Mouse (Mus musculus) G1E (cell line): ENCODE data around the gene Tbc1d22a. TPM values are rescaled to one million over a fixed set of nuclear protein-coding genes. Genes with fewer than 3 reads are reported as not detected.
A peak's percentile ranks its signal among the peaks of the same experiment; 100 is the strongest.

ENCODE experiments used
- ATAC-seq: 2 replicates; pipeline ENCODE4 v1.8.0; 2016; ENCODE audit warnings: mild to moderate bottlenecking; ENCODE audit not compliant: insufficient number of reproducible peaks, poor library complexity, low FRiP score, severe bottlenecking; ENCODE audit errors: extremely low read depth
- DNase-seq: peaks from one replicate; pipeline ENCODE4 v3.0.0; 2012; ENCODE audit warnings: low spot score
- H3K27me3 ChIP-seq: 2 replicates; pipeline ENCODE4 v1.6.1; 2012; ENCODE audit warnings: mild to moderate bottlenecking, low read length, inconsistent platforms; ENCODE audit not compliant: insufficient read depth
- H3K36me3 ChIP-seq: replicated peaks from 2 replicates; pipeline ENCODE3; 2012; ENCODE audit warnings: mild to moderate bottlenecking, inconsistent platforms
- H3K4me1 ChIP-seq: 2 replicates; pipeline ENCODE4 v1.6.1; 2012; ENCODE audit warnings: low read depth, low read length, inconsistent platforms, mixed read lengths; ENCODE audit not compliant: insufficient read depth
- H3K4me3 ChIP-seq: 2 replicates; pipeline ENCODE4 v1.5.1; 2012; ENCODE audit warnings: low read depth, mild to moderate bottlenecking, inconsistent platforms, low read length, moderate library complexity, mixed read lengths
- H3K9me3 ChIP-seq: replicated peaks from 2 replicates; pipeline ENCODE4 v1.6.1; 2012; ENCODE audit warnings: inconsistent platforms
- CTCF ChIP-seq: IDR thresholded peaks from 2 replicates; pipeline ENCODE4 v1.5.1; 2012; ENCODE audit warnings: low read depth, low read length, inconsistent platforms, mixed read lengths
- GATA1 ChIP-seq: IDR thresholded peaks from 2 replicates; pipeline ENCODE4 v1.6.1; 2012; ENCODE audit warnings: borderline replicate concordance, low read length, inconsistent platforms, mixed read lengths
- GATA2 ChIP-seq: IDR thresholded peaks from 2 replicates; pipeline ENCODE4 v1.6.1; 2012; ENCODE audit warnings: low read depth, low read length, inconsistent platforms, borderline replicate concordance
- POLR2AphosphoS5 ChIP-seq: IDR thresholded peaks from 2 replicates; pipeline ENCODE4 v1.6.1; 2012; ENCODE audit warnings: low read depth, low read length, inconsistent platforms; ENCODE audit not compliant: insufficient replicate concordance
- TAL1 ChIP-seq: conservative IDR thresholded peaks from 2 replicates; pipeline ENCODE4 v1.6.1; 2012; ENCODE audit warnings: low read depth, low read length, inconsistent platforms, mixed read lengths
- polyA plus RNA-seq: library from polyadenylated mRNA; stranded (reverse); fragments of >175 nt; gene quantifications from 2 replicates; pipeline ENCODE4 v1.2.3, GENCODE M21; 2012
- total RNA-seq, 2 experiments: library from RNA; stranded (forward) in 1 of 2; stranded (reverse) in 1 of 2; fragments of 200-1000 nt in 1 of 2; fragments of >200 nt in 1 of 2; fragmentation: Nextera tagmentation in 1 of 2; gene quantifications; 2 replicates each; pipeline ENCODE4 v1.2.3; 2014 to 2017

Tbc1d22a gene
- total and polyA plus RNA-seq, 3 experiments = 11.5 to 13.6 (median 11.9) TPM

GRCm38 (mm10) chr15:86279059-86279974, 65.1 kb downstream of the Tbc1d22a start:
- no peak for ATAC-seq
- Histone ChIP-seq H3K4me1 (peaks cover 6% of the 10 kb centered on the region), H3K36me3 (peaks cover 40% of the 10 kb centered on the region), H3K9me3 (no peaks in the 10 kb centered on the region), H3K4me3 (no peak overlapping the region), H3K27me3 (no peaks in the 10 kb centered on the region)
- no peak for DNase-seq
- TF ChIP-seq POLR2AphosphoS5 (no peak), GATA2 (no peak), GATA1 (no peak), CTCF (no peak), TAL1 (no peak)

- Histone ChIP-seq H3K4me3 (no peak overlapping the region), H3K9me3 (no peaks in the 10 kb centered on the region), H3K27me3 (no peaks in the 10 kb centered on the region), H3K36me3 (peaks cover 39% of the 10 kb centered on the region), H3K4me1 (peaks cover 9% of the 10 kb centered on the region)
- ATAC-seq (no peak), DNase-seq (no peak)
- no peak for TF ChIP-seq GATA1
- TF ChIP-seq GATA2 = no peak
- no peak for TF ChIP-seq TAL1
- TF ChIP-seq POLR2AphosphoS5 = no peak
- no peak for TF ChIP-seq CTCF
Measured at GRCm38 (mm10) chr15:86280137-86280536, 65.9 kb downstream of the Tbc1d22a start.

GRCm38 (mm10) chr15:86283238-86283637, 69.0 kb downstream of the Tbc1d22a start:
- peaks cover 9% of the 10 kb centered on the region for H3K4me1 ChIP-seq
- H3K9me3 ChIP-seq = no peaks in the 10 kb centered on the region
- H3K36me3 ChIP-seq = peaks cover 19% of the 10 kb centered on the region
- no peak for TF ChIP-seq GATA1
- 0 out of 2 replicates have a peak, but pooled peaks have one; percentile 4 for ATAC-seq
- no peaks in the 10 kb centered on the region for H3K27me3 ChIP-seq
- no peak overlapping the region for H3K4me3 ChIP-seq
- DNase-seq = no peak

- ATAC-seq (no peak), DNase-seq (peak; percentile 7)
- Histone ChIP-seq H3K36me3 (peaks cover 18% of the 10 kb centered on the region), H3K4me1 (peaks cover 9% of the 10 kb centered on the region), H3K27me3 (no peaks in the 10 kb centered on the region), H3K4me3 (no peak overlapping the region), H3K9me3 (no peaks in the 10 kb centered on the region)
- TF ChIP-seq GATA2 = no peak
Measured at GRCm38 (mm10) chr15:86285296-86285695, 71.0 kb downstream of the Tbc1d22a start.

- no peak for DNase-seq
- ATAC-seq = no peak
- Histone ChIP-seq H3K4me3 (no peak overlapping the region), H3K9me3 (no peaks in the 10 kb centered on the region), H3K4me1 (peaks cover 3% of the 10 kb centered on the region), H3K27me3 (no peaks in the 10 kb centered on the region), H3K36me3 (peaks cover 27% of the 10 kb centered on the region)
- no peak for TF ChIP-seq TAL1
- TF ChIP-seq CTCF = no peak
- TF ChIP-seq GATA1 = no peak
- TF ChIP-seq POLR2AphosphoS5 = no peak
- no peak for TF ChIP-seq GATA2
Measured at GRCm38 (mm10) chr15:86290074-86290473, 75.8 kb downstream of the Tbc1d22a start.

- H3K9me3 ChIP-seq = no peaks in the 10 kb centered on the region
- no peak for TF ChIP-seq TAL1
- no peak for TF ChIP-seq GATA1
- TF ChIP-seq GATA2 = no peak
- no peak for TF ChIP-seq POLR2AphosphoS5
- no peak for TF ChIP-seq CTCF
- no peaks in the 10 kb centered on the region for H3K27me3 ChIP-seq
- H3K36me3 ChIP-seq = peaks cover 40% of the 10 kb centered on the region
- H3K4me1 ChIP-seq = no peaks in the 10 kb centered on the region
- no peak for DNase-seq
- no peak overlapping the region for H3K4me3 ChIP-seq
- no peak for ATAC-seq
Measured at GRCm38 (mm10) chr15:86292288-86292687, 78.0 kb downstream of the Tbc1d22a start.

GRCm38 (mm10) chr15:86294426-86294825, 80.2 kb downstream of the Tbc1d22a start:
- no peak for DNase-seq
- H3K9me3 ChIP-seq = no peaks in the 10 kb centered on the region
- TF ChIP-seq CTCF = no peak
- TF ChIP-seq GATA1 = no peak
- no peak for TF ChIP-seq GATA2
- no peak for TF ChIP-seq TAL1
- TF ChIP-seq POLR2AphosphoS5 = no peak

More at GRCm38 (mm10) chr15:86294426-86294825, 80.2 kb downstream of the Tbc1d22a start:
- no peaks in the 10 kb centered on the region for H3K4me1 ChIP-seq
- no peaks in the 10 kb centered on the region for H3K27me3 ChIP-seq
- H3K36me3 ChIP-seq = peaks cover 59% of the 10 kb centered on the region
- no peak overlapping the region for H3K4me3 ChIP-seq
- no peak for ATAC-seq
